Mouse (Mus musculus) layer of hippocampus, postnatal 25 days (tissue): Measurements from ENCODE around the gene 2410004P03Rik. TPM values are rescaled to one million over a fixed set of nuclear protein-coding genes. Genes with fewer than 3 reads are reported as not detected.
A peak's percentile ranks its signal among the peaks of the same experiment; 100 is the strongest.

ENCODE experiments used
- DNase-seq, 2 experiments: peaks; one replicate each; pipeline ENCODE4 v3.0.0; 2022; ENCODE audit warnings: mixed read lengths in 2 of 2, low spot score in 1 of 2; ENCODE audit errors: extremely low spot score in 1 of 2
- total RNA-seq, 2 experiments: library from RNA; stranded (reverse); gene quantifications; 2 replicates each; pipeline ENCODE4 v1.2.3; 2021

2410004P03Rik gene
- total RNA-seq = 1 to 10 TPM; 1.3 to 1.4 TPM

DNA sequence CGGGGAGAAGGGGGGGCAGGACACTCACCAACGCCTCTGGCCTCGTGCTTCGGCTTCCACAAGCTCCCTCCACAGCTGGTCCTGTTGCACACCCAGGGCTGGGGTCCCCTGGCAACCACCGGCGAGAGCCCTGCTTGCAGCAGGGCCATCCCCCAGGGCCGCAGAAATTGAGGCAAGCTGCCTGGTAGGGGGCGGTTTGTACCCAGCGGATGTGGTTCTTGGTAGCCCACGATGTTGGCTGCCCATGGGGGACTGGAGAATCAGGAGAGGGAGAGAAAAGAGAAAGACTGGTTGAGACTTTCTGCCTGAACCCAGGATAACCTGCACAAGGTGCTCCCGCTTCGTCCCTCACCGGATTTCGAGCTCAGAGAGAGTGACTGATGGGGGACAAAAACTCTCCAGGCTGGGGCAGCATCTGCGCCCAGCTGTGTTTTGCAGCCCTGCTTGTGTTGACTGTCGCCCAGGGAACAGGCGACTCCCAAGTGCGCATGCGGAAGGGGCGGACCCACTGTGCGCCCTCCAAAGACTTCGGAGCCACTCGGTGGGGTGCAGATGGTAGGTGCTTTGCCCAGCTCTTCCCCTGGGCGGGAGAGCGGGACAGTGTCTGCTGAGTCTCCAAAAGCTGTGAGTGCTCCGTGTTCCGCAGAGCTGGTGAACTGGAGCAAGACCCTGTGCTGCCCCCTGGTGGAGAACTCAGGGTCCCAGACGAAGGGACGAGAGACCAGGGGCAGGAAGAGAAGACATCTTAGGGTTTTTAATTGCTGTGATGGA is at the start of gene 2410004P03Rik:
Gene 2410004P03Rik (minus strand): TSS at position 628 of the 771 bp plus-strand sequence.
- peak; percentile 40 to 82 for DNase-seq

GRCm38 (mm10) chr12:17061183-17061722 is 49.7 kb upstream of the 2410004P03Rik start:
- no peak for DNase-seq

- no peak for DNase-seq
Measured at GRCm38 (mm10) chr12:17058490-17058889, 47.0 kb upstream of the 2410004P03Rik start.

DNA sequence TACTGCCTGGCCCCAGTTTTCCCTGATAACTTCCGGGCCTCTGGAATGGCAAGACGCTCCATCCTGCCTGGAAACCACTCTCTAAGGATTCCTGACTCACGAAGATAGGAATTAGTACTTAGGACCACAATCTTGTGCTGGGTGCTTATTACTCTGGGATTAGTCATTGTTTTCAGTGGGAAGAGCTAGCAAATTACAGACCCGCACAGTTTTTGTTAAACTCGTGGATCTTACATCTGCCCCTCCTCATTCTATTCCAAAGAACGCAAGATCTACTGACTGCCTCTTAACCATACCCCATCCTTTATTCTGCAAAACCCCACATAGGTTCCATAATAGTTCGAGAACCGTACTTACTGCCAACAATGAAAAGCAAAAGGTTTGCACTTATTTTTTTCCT is 45.6 kb upstream of the 2410004P03Rik start:
- no peak for DNase-seq

GRCm38 (mm10) chr12:17055766-17056165 is 44.2 kb upstream of the 2410004P03Rik start:
- no peak for DNase-seq

- no peak for DNase-seq
Measured at GRCm38 (mm10) chr12:17054691-17055090, 43.2 kb upstream of the 2410004P03Rik start.

- DNase-seq = no peak
Measured at GRCm38 (mm10) chr12:17052673-17053072, 41.1 kb upstream of the 2410004P03Rik start.

DNA sequence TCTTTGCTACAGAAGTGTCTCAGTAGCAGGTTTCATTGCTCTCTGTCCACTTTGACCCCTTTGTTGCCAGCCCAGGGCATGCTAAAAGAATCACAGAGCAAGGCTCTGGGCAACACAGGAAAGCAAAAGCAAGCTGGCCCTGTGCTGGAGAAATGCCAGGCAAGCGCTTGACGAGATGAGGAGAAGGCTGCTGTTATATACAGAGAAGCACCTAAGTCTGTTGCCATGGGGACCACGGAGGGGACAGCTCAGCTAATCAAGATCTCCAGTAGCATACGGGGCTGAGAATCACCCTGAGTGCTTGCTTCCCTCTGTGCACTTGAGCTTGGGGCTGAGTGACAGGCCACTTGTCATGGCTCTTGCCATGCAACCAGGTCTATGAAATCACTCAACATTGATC is 39.5 kb upstream of the 2410004P03Rik start:
- DNase-seq = no peak

- DNase-seq = no peak
Measured at GRCm38 (mm10) chr12:17049796-17050195, 38.3 kb upstream of the 2410004P03Rik start.

- DNase-seq = no peak
Measured at GRCm38 (mm10) chr12:17048979-17049612, 37.6 kb upstream of the 2410004P03Rik start.

- no peak for DNase-seq
Measured at GRCm38 (mm10) chr12:17043311-17043710, 31.8 kb upstream of the 2410004P03Rik start.

DNA sequence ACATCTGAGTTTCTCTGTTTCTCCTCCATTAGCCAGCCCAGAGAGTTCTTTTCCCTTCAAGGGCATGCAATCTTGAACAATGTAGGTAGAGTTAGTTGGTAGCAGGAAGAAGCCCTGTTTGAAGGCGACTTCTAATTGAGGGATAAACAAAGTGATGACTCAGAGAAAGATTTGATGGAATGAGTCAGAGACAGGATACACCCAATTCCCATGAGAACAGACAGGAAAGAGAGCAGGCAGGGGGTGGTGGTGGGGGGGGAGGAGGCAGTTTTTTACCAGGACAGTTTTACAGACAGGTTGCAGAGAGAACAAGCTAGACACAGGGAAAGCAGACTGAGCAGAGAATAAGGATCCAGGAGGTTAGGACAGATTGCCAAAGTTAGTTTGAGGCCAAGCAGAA is 29.0 kb upstream of the 2410004P03Rik start:
- no peak for DNase-seq

GRCm38 (mm10) chr12:17039415-17039814 is 27.9 kb upstream of the 2410004P03Rik start:
- no peak for DNase-seq

DNA sequence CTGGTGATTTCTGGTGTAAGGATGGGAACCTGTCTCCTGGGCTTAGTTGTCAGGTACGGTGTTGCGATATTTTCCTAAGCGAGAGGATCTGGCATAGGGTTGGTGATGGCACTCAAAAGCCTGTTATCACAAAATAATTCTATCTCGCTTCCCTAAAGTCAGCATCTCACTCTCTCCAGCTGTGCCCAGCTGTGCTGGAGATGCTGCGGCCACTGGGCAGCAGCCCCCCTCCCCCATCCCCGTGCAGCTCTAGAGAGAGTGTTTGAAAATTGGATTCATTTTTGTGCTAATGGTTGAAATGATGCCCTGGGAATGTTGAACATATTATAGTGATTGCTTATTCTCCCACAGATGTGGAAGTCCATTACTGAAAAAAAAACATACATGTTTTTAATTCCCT is 26.7 kb upstream of the 2410004P03Rik start:
- no peak for DNase-seq

DNA sequence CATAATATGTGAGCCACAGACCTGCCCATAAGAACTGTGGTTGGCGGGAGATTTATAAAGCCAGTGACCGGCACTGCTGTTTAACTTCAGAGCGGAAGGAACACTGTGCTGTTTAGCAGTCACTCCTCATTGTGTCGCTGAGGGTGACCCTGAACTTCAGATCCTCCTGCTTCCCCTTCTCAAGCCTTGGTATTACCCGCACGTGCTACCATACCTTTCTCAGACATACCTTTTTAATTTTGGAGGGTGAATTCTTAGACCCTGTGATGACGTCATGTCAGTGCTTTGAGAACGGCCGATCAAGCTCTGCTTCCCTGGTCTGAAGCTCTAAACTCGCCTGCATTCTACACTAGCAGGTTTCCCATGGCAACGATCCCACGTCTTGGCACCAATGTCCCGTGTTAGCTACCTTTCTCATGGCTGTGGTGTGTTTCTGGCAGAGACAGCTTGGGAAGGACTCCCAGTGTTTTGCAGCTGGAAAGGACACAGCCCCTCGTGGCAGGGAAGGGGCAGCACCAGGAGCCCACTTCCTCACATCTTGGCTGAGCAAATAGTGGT is 25.6 kb upstream of the 2410004P03Rik start:
- DNase-seq = no peak

DNA sequence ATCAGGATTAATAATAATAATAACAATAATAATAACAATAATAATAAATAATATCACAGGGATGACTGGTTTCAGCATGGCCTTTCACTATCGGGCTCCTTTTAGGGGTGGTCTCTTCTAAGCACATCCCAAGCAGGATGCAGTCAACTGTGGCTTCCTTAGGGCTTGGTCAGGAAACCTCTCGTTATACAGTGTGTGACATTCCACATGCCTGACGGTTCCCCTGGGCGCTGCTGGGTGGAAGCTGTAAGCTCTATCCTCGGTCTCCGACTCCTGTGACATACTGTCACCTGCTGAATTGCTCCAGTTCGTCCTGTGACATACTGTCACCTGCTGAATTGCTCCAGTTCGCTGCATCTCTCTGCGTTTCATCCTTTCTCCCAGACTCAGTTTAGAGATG is 25.0 kb upstream of the 2410004P03Rik start:
- no peak for DNase-seq

DNA sequence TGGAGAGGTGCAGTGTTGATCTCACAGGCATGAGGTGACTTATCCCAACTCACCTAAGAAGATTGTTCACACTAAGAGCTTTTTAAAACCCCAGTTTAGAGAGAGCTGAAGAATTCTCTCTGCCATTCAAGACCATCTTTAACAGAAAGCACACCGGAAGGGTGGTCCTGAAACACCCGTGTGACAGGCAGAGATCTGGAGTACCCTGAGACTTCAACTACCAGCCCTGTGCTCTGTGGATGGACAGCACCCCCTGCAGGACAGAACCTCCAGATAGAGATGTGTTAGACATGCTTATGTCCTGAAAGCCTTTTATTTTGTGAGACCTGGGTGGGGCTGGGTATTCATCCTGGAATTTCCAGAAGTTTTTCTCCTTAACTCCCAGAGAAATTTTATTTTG is 23.6 kb upstream of the 2410004P03Rik start:
- DNase-seq = peak in 1 of 2 experiments; percentile 51

- DNase-seq = no peak
Measured at GRCm38 (mm10) chr12:17034671-17035070, 23.1 kb upstream of the 2410004P03Rik start.

GRCm38 (mm10) chr12:17033464-17033841 is 21.9 kb upstream of the 2410004P03Rik start:
- DNase-seq = no peak

- DNase-seq = peak; percentile 58 to 96
Measured at GRCm38 (mm10) chr12:17032694-17033463, 21.4 kb upstream of the 2410004P03Rik start.
